Mouse (Mus musculus) gastrocnemius, adult 18-20 months (tissue): Measurements from ENCODE around the gene Acadsb. TPM values are rescaled to one million over a fixed set of nuclear protein-coding genes. Genes with fewer than 3 reads are reported as not detected.

Experiments used
- DNase-seq: peaks from one replicate; pipeline ENCODE4 v3.0.0; 2021; ENCODE audit warnings: low spot score
- total RNA-seq, 2 experiments: library from RNA; stranded (reverse); gene quantifications; 2 replicates each; pipeline ENCODE4 v1.2.3; 2021

Acadsb gene
- total RNA-seq, 2 experiments from 2014 or later, result 158 to 191 TPM

GRCm38 (mm10) chr7:131456714-131457113 is 46.3 kb downstream of the Acadsb start:
- no peak for DNase-seq

GRCm38 (mm10) chr7:131465117-131465601 is 54.8 kb downstream of the Acadsb start:
- no peak for DNase-seq

GRCm38 (mm10) chr7:131465735-131466134 is 55.3 kb downstream of the Acadsb start:
- no peak for DNase-seq

- DNase-seq, result no peak
Measured at GRCm38 (mm10) chr7:131467312-131467711, 56.9 kb downstream of the Acadsb start.

DNA sequence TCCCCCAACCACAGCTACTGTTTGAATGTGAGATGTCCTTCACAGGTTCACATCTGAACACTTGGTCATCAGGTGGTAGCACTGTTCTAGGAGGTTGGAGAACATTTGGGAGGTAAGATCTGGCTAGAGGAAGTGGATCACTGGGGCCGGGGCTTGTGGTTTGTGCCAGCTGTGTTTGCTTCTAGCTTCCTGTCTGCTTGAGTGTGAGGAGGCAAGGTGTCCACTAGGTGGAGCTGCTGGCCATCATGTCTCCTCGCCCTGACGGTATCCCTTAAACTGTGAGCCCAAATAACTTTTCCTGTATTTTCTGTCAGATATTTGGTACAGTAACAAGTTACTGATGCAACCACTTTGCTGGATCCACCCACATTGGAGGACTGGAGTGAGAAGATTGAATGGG is 59.1 kb downstream of the Acadsb start:
- no peak for DNase-seq

DNA sequence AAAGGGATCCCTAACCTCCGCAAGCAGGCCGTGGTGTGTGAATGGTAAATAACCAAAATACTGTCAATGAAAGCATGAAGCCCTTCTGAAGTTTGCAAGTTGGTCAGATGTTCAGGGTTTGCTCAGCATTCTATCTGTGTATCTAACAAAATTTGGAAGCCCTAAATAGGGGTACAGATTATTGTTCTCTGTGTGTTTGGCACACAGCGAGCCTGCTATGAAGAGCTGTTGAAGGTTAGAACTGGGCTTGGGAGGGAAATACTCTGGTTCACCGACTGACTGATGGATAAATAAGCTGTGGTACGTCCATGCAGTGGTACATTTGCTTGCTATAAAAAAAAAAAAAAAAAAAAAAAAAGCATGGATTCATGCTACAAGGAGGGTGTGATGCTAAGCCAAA is 61.1 kb downstream of the Acadsb start:
- no peak for DNase-seq

DNA sequence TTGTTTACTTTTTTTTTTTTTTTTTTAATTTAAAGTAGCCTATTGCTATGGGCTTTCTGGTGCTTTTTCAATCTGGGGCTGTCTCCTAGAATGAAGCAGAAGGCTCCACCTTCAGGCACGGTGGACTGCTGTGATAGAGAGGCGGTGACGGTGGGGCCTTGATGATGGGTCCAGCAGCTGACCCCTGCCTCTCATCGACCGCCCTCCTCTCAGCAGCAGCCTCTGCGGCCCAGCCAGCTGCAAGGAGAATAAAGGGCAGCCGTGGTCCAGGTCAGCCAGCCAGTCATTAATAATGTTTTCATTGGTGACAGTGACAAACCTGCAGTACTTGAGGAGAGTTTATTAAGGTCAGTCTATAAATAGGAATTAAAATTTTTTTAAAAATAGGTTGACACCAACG is 66.7 kb downstream of the Acadsb start:
- DNase-seq, result no peak

DNA sequence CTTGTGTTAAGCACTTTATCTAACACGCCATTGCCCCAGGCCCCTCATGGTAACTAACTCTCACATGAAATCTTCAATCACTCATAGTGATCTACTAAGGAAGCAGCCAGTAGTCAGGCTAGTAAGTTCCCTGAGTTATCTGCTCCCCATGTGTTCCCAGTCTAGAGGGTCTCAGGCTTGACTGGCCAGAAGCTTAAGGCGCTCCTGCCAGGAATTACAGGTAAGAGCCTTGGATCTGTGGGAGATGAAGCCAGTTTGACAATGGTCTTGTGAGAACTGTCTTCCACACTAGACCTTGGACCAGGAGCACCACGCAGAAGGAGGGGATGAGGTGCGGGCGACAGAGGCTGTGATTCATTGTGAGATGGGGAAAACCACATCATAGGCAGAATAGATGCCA is 68.0 kb downstream of the Acadsb start:
- no peak for DNase-seq

Other genes with a start within 250 kb of the Acadsb start
- gene 5430419D17Rik, start 236.2 kb upstream of the Acadsb start, total RNA-seq, result not detected
- under 1 TPM; 0.81 to 0.91 TPM for gene Cuzd1, start 88.3 kb upstream of the Acadsb start, total RNA-seq
- gene Fam24b, start 81.1 kb upstream of the Acadsb start, total RNA-seq, result not detected
- gene Fam24a, start 76.7 kb upstream of the Acadsb start, total RNA-seq, result not detected
- 10 to 100 TPM; 18.6 to 31.3 TPM for gene 2310057M21Rik, start 47.8 kb upstream of the Acadsb start, total RNA-seq
- 10 to 100 TPM; 37.8 to 43.5 TPM for gene Pstk, start 39.5 kb upstream of the Acadsb start, total RNA-seq
- 10 to 100 TPM; 31.8 to 33.3 TPM for gene Ikzf5, start 80 bp upstream of the Acadsb start, total RNA-seq
- not detected for gene Hmx3, start 132.3 kb downstream of the Acadsb start, total RNA-seq
- not detected for gene Hmx2, start 138.2 kb downstream of the Acadsb start, total RNA-seq
- 10 to 100 TPM; 28.1 to 33.7 TPM for gene Bub3, start 149.6 kb downstream of the Acadsb start, total RNA-seq